In the genomic region with DNA sequence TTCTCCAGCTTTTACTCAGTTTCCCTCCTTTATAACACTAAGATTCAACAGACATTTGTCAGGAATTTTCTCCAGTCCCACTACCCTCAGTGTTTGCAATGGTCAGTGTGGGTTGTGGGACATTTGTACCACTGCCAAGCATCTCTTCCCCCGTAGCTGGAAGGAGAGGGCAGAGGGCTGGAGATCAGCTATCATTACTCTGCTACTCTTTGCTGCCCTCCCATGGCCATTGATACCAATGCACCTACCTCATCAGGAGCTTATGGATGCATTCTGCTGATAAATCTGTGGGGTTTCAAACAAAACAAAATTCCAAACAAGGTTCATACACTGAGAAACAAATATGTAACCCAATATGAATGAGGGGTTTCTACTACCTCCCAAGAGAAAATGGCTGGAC, we compare ENCODE assay signal across 9 mouse cellular contexts. TPM values are rescaled to one million over a fixed set of nuclear protein-coding genes. Genes with fewer than 3 reads are reported as not detected.
DNase-seq lines count a peak whose midpoint lies in the region; ATAC-seq and TF ChIP-seq lines count a peak whose summit lies in the region.
"Had no signal": no experiment of that assay in that cellular context is flagged by ENCODE, and none has a peak within 500 bp of the region (broad histone marks: within the 10 kb centered on the region; RNA-seq: fewer than 3 reads in every experiment).

No protein-coding gene starts in this region.

- H3K27me3 ChIP-seq in testis, adult 2 months (ENCODE audit: control insufficient read depth, insufficient read depth, low read length), result no peaks in the 10 kb centered on the region
- H3K27me3 ChIP-seq in forebrain, embryonic 11.5 days (ENCODE audit: control insufficient read depth, insufficient read depth, low read length), result no peaks in the 10 kb centered on the region
- H3K27me3 ChIP-seq in limb, embryonic 11.5 days (ENCODE audit: control insufficient read depth, insufficient read depth, low read length), result no peaks in the 10 kb centered on the region
- H3K27me3 ChIP-seq in neural tube, embryonic 12.5 days (replicated peaks), result no peaks in the 10 kb centered on the region
- H3K27me3 ChIP-seq: embryonic facial prominence, embryonic 12.5 days had no signal

- TF ChIP-seq CTCF in testis, adult 2 months (IDR thresholded peaks at IDR 0.05; ENCODE audit: control insufficient read depth, insufficient read depth, insufficient replicate concordance, low read depth, low read length), result peak; percentile 21; the same call in 1 of the 2 replicates

- peak; percentile 73 for ATAC-seq in forebrain, embryonic 11.5 days (replicated peaks; ENCODE audit: low FRiP score)
- no peak; the same call in 1 of the 2 replicates for ATAC-seq in limb, embryonic 11.5 days (ENCODE audit: insufficient number of reproducible peaks, low FRiP score, low TSS enrichment, low read depth)
- ATAC-seq in neural tube, embryonic 12.5 days (ENCODE audit: low FRiP score, low read depth), result peak; percentile 53; the same call in 1 of the 2 replicates

- TF ChIP-seq POLR2A in testis, adult 2 months (IDR thresholded peaks at IDR 0.05; ENCODE audit: control insufficient read depth, low read depth, low read length), result no peak

- no peak overlapping the region for H3K4me3 ChIP-seq in testis, adult 2 months (ENCODE audit: control insufficient read depth, low read depth, low read length)
- no peak overlapping the region for H3K4me3 ChIP-seq in forebrain, embryonic 11.5 days (ENCODE audit: low read depth, low read length)
- H3K4me3 ChIP-seq in limb, embryonic 11.5 days (ENCODE audit: low read depth, low read length), result no peak overlapping the region
- H3K4me3 ChIP-seq in neural tube, embryonic 12.5 days, result no peak overlapping the region
- H3K4me3 ChIP-seq: embryonic facial prominence, embryonic 12.5 days had no signal

- H3K4me2 ChIP-seq in forebrain, embryonic 11.5 days (ENCODE audit: low read depth, low read length, severe bottlenecking), result no peak overlapping the region
- H3K4me2 ChIP-seq in limb, embryonic 11.5 days (ENCODE audit: low read depth, severe bottlenecking), result no peak overlapping the region
- H3K4me2 ChIP-seq in neural tube, embryonic 12.5 days (replicated peaks), result no peak overlapping the region
- H3K4me2 ChIP-seq: embryonic facial prominence, embryonic 12.5 days had no signal

- no peak for DNase-seq in testis, postnatal 14 days (ENCODE audit: low spot score)
- peak; percentile 76 for DNase-seq in brain, adult 2 months (ENCODE audit: low read depth, low spot score)
- peak; percentile 53 for DNase-seq in forebrain, embryonic 11.5 days (ENCODE audit: low spot score)
- peak; percentile 40 for DNase-seq in kidney, adult 9 months
- peak; percentile 57 for DNase-seq in limb, embryonic 11.5 days (ENCODE audit: low spot score)
- no peak for DNase-seq in spleen, postnatal 36 days (ENCODE audit: low spot score in 2 of 2)

- H3K4me1 ChIP-seq in testis, adult 2 months (ENCODE audit: control insufficient read depth, insufficient read depth, low read length), result no peaks in the 10 kb centered on the region
- H3K4me1 ChIP-seq in forebrain, embryonic 11.5 days (replicated peaks; ENCODE audit: control insufficient read depth, insufficient read depth, low read length), result no peaks in the 10 kb centered on the region
- no peaks in the 10 kb centered on the region for H3K4me1 ChIP-seq in limb, embryonic 11.5 days (ENCODE audit: control insufficient read depth, insufficient read depth, low read length)
- H3K4me1 ChIP-seq in neural tube, embryonic 12.5 days, result no peaks in the 10 kb centered on the region
- H3K4me1 ChIP-seq: embryonic facial prominence, embryonic 12.5 days had no signal

- H3K9me3 ChIP-seq in forebrain, embryonic 11.5 days (ENCODE audit: control insufficient read depth, low read length), result no peaks in the 10 kb centered on the region; the same call in 1 of the 2 replicates
- H3K9me3 ChIP-seq in limb, embryonic 11.5 days (ENCODE audit: control insufficient read depth, low read length), result no peaks in the 10 kb centered on the region
- no peaks in the 10 kb centered on the region for H3K9me3 ChIP-seq in neural tube, embryonic 12.5 days
- H3K9me3 ChIP-seq: embryonic facial prominence, embryonic 12.5 days had no signal

- WGBS in forebrain, embryonic 11.5 days, result 30% methylated on average over 1 of the region's 1 CpGs
- WGBS in limb, embryonic 11.5 days, result 25% methylated on average over 1 of the region's 1 CpGs
- 25% methylated on average over 1 of the region's 1 CpGs for WGBS in neural tube, embryonic 12.5 days

- no peak overlapping the region for H3K9ac ChIP-seq in forebrain, embryonic 11.5 days (ENCODE audit: low read length)
- no peak overlapping the region for H3K9ac ChIP-seq in limb, embryonic 11.5 days (ENCODE audit: low read length)
- no peak overlapping the region for H3K9ac ChIP-seq in neural tube, embryonic 12.5 days
- H3K9ac ChIP-seq: embryonic facial prominence, embryonic 12.5 days had no signal

- H3K36me3 ChIP-seq in testis, adult 2 months (ENCODE audit: control insufficient read depth, insufficient read depth, low read length), result no peaks in the 10 kb centered on the region
- H3K36me3 ChIP-seq in forebrain, embryonic 11.5 days (ENCODE audit: control insufficient read depth, insufficient read depth, low read length), result no peaks in the 10 kb centered on the region
- H3K36me3 ChIP-seq in limb, embryonic 11.5 days (ENCODE audit: control insufficient read depth, insufficient read depth, low read length), result no peaks in the 10 kb centered on the region
- no peaks in the 10 kb centered on the region for H3K36me3 ChIP-seq in neural tube, embryonic 12.5 days
- H3K36me3 ChIP-seq: embryonic facial prominence, embryonic 12.5 days had no signal

- no peak overlapping the region for H3K27ac ChIP-seq in testis, adult 2 months (ENCODE audit: control insufficient read depth, insufficient read depth, low read depth, low read length)
- no peak overlapping the region for H3K27ac ChIP-seq in forebrain, embryonic 11.5 days (ENCODE audit: low read depth, low read length)
- H3K27ac ChIP-seq in limb, embryonic 11.5 days (replicated peaks; ENCODE audit: low read depth, low read length), result no peak overlapping the region
- H3K27ac ChIP-seq in neural tube, embryonic 12.5 days, result no peak overlapping the region
- H3K27ac ChIP-seq: embryonic facial prominence, embryonic 12.5 days had no signal

RNA-seq across cellular contexts. Expression of gene Olfml1, which starts 40.9 kb away (rescaled TPM):
- polyA plus RNA-seq in testis, adult 2 months (2012; rRNA removed), result 0.51 and 0.70 TPM in 2 replicates
- 5.6 and 6.9 TPM in 2 replicates for polyA plus RNA-seq in forebrain, embryonic 11.5 days (2014; fragmentation: Nextera tagmentation; extraction: Ambion mirVana)
- polyA plus RNA-seq in limb, embryonic 11.5 days (2014; fragmentation: Nextera tagmentation; extraction: Ambion mirVana), result 26.0 TPM in 2 replicates
- 6.2 and 7.0 TPM in 2 replicates for polyA plus RNA-seq in neural tube, embryonic 12.5 days (2016; fragmentation: Nextera tagmentation; extraction: Ambion mirVana)

Comparison
In these comparisons a context has a peak if more than half of its experiments do, and no peak if none do; other contexts are left out.
1. DNase-seq: peak in brain, adult 2 months (single experiment), forebrain, embryonic 11.5 days (single experiment), kidney, adult 9 months (single experiment) and limb, embryonic 11.5 days (single experiment); none in testis, postnatal 14 days (single experiment) and spleen, postnatal 36 days (0 of 2).